Mouse (Mus musculus): ENCODE data around the gene Fkrp. TPM values are rescaled to one million over a fixed set of nuclear protein-coding genes. Genes with fewer than 3 reads are reported as not detected.

The Fkrp gene
- total and polyA plus RNA-seq, 2 experiments from 2014 or later: 37.8 to 54.6 TPM

DNA sequence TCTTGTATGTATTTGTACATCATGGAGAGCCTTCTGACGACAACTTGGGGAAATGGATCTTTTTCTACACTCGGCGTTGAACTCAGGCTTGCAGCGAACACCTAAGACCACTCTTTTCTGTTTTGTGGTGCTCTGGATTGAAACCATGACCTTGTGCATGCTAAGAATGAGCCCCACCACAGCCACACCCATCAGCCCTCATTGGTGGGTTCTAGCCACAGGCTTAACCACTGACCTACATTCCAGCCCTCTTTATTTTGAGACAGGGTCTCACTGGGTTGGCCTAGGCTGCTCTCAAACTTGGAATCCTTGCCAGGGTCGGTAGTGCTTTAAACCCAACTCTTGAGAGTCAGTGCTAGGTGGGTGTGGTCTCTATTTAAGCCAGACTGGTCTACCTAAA lies 21.6 kb downstream of the Fkrp start:
- 93% methylated on average over 5 of the region's 5 CpGs for WGBS
- H3K27me3 ChIP-seq (ENCODE audit: insufficient read depth, low read length): no peaks in the 10 kb centered on the region
- H3K9me3 ChIP-seq (ENCODE audit: low read length): no peaks in the 10 kb centered on the region
- H3K36me3 ChIP-seq (ENCODE audit: insufficient read depth): no peaks in the 10 kb centered on the region
- H3K9ac ChIP-seq: no peak overlapping the region
- H3K4me2 ChIP-seq (ENCODE audit: low read depth): no peak overlapping the region
- DNase-seq (no peak), ATAC-seq (no peak)
- TF ChIP-seq CTCF (IDR thresholded peaks at IDR 0.05; ENCODE audit: low read depth): no peak
- no peak overlapping the region for H3K4me3 ChIP-seq (ENCODE audit: low read depth, low read length)
- no peak overlapping the region for H3K27ac ChIP-seq (ENCODE audit: low read depth, low read length)
- H3K4me1 ChIP-seq (ENCODE audit: insufficient read depth): no peaks in the 10 kb centered on the region

DNA sequence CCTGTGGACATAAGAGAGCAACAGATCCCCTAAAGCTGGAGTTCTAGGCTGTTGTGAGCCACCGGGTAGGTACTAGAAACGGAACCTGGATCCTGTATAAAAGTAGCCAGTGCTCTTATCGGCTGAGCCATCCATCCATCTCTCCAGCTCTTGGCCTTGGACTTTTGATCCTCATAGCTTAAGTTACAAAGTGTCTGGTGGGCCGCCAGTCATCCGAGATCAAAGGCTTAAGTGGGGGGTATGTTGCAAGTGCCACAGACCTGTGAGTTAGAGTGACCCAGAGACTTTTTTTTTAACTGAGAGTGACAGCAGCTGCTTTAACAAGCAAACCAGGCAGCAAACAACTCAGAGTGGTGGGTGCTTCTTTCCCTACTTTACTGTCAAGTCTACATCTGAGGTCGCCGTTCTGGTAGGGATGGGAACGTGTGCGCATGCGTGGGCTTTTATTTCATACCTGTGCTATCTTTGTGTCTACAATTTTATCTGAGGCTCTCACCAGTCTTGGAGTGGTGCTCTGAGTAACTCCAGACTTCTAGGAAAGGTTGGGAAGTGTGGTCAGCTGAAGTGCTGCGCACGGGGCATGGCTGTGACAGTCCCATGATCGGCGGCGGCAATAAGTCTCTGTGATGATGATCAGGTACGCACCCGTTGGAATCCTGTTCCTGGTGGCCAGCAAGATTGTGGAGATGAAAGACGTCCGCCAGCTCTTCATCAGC lies 23.4 kb downstream of the Fkrp start:
- no peak for ATAC-seq
- TF ChIP-seq CTCF (IDR thresholded peaks at IDR 0.05; ENCODE audit: low read depth): no peak
- 95% methylated on average over 19 of the region's 19 CpGs for WGBS
- no peaks in the 10 kb centered on the region for H3K36me3 ChIP-seq (ENCODE audit: insufficient read depth)
- H3K27ac ChIP-seq (ENCODE audit: low read depth, low read length): no peak overlapping the region
- no peaks in the 10 kb centered on the region for H3K9me3 ChIP-seq (ENCODE audit: low read length)
- H3K4me3 ChIP-seq (ENCODE audit: low read depth, low read length): no peak overlapping the region
- no peak for DNase-seq
- H3K4me1 ChIP-seq (ENCODE audit: insufficient read depth): no peaks in the 10 kb centered on the region
- H3K27me3 ChIP-seq (ENCODE audit: insufficient read depth, low read length): no peaks in the 10 kb centered on the region
- H3K9ac ChIP-seq: no peak overlapping the region
- no peak overlapping the region for H3K4me2 ChIP-seq (ENCODE audit: low read depth)

DNA sequence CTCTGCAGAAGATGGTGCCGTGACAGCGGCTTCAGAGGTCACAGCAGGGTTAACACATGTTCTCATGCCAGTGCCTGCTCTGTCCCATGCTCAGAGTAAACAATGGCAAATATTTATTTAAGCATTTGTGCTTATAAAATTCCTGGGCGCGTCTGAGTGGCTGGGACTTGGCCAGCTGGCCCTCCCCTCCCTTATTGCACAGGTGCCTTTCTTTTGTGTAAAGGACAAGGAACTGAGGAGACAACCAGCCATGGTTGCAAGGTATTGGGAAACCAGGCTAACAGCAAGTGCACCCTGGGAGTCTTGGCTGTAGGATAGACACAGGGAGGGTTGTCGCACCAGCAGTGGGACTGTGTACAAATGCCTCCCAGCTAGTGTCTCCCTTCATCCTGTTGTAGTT lies 24.2 kb downstream of the Fkrp start:
- H3K27ac ChIP-seq (ENCODE audit: low read depth, low read length): no peak overlapping the region
- no peaks in the 10 kb centered on the region for H3K4me1 ChIP-seq (ENCODE audit: insufficient read depth)
- no peaks in the 10 kb centered on the region for H3K9me3 ChIP-seq (ENCODE audit: low read length)
- ATAC-seq (no peak), DNase-seq (no peak)
- no peaks in the 10 kb centered on the region for H3K27me3 ChIP-seq (ENCODE audit: insufficient read depth, low read length)
- WGBS: 81% methylated on average over 5 of the region's 5 CpGs
- no peaks in the 10 kb centered on the region for H3K36me3 ChIP-seq (ENCODE audit: insufficient read depth)
- TF ChIP-seq CTCF (IDR thresholded peaks at IDR 0.05; ENCODE audit: low read depth): no peak
- no peak overlapping the region for H3K4me2 ChIP-seq (ENCODE audit: low read depth)
- no peak overlapping the region for H3K4me3 ChIP-seq (ENCODE audit: low read depth, low read length)
- no peak overlapping the region for H3K9ac ChIP-seq

DNA sequence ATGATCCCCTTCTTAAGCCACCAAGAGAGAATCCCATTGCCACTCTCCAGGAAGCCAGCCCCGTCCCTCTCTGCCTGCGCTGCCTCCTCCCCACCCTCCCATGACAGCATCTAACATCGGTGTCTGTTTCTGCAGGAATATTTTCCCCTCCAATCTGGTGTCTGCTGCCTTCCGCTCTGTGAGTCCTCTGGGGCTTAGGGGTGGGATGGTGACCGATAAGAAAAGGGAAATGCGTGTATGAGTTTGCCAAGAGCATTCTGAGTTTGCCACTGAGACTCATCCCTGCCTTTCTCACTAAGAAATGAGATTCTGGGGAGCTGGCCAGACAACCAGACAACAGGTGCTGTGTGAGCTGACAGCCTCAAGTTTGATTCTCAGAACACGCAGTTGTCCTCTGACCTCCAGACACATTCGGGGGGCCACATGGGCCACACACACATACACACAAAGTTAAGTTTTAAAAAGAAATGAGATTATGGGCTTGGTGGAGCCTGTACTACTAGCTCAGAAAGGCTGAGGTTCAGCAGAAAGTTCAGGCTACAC lies 30.9 kb downstream of the Fkrp start:
- WGBS: 87% methylated on average over 8 of the region's 8 CpGs
- H3K9ac ChIP-seq: no peak overlapping the region
- peaks cover 3% of the 10 kb centered on the region for H3K27me3 ChIP-seq (ENCODE audit: insufficient read depth, low read length)

DNA sequence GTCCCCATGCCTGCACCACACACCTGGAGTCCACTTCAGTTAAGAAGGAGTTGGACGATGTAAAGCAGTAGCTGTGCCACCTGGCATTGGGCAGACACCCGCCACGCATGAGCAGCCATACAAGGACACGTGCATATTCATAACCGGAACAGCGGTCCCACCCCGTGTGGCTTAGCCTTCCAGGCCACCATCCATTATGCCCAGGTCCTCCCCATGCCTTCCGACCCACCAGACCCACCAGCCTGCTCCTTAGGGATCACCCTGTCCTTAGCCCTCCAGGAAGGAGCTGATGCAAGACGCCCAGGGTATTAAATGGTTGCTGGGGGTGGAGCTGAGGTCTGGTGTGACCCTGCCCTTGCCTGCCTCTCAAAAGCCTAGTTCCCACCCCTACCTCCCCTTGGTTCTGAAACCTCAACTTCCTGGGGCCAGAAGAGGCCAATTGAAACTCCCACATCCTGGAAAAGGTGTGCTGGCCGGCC lies 32.0 kb downstream of the Fkrp start:
- Histone ChIP-seq H3K4me3 (ENCODE audit: low read depth, low read length) (no peak overlapping the region), H3K4me1 (ENCODE audit: insufficient read depth) (no peaks in the 10 kb centered on the region; the same call in 1 of the 2 replicates), H3K27ac (ENCODE audit: low read depth, low read length) (no peak overlapping the region), H3K9me3 (ENCODE audit: low read length) (no peaks in the 10 kb centered on the region), H3K9ac (no peak overlapping the region), H3K4me2 (ENCODE audit: low read depth) (no peak overlapping the region), H3K27me3 (ENCODE audit: insufficient read depth, low read length) (peaks cover 3% of the 10 kb centered on the region), H3K36me3 (ENCODE audit: insufficient read depth) (no peaks in the 10 kb centered on the region)
- no peak for TF ChIP-seq CTCF (IDR thresholded peaks at IDR 0.05; ENCODE audit: low read depth)
- 71% methylated on average over 10 of the region's 10 CpGs for WGBS
- ATAC-seq: no peak
- DNase-seq: no peak

More for the DNA sequence above, 30.9 kb downstream of the Fkrp start:
- Histone ChIP-seq H3K27ac (ENCODE audit: low read depth, low read length) (no peak overlapping the region), H3K36me3 (ENCODE audit: insufficient read depth) (no peaks in the 10 kb centered on the region), H3K4me3 (ENCODE audit: low read depth, low read length) (no peak overlapping the region), H3K4me1 (ENCODE audit: insufficient read depth) (no peaks in the 10 kb centered on the region; the same call in 1 of the 2 replicates), H3K4me2 (ENCODE audit: low read depth) (no peak overlapping the region), H3K9me3 (ENCODE audit: low read length) (no peaks in the 10 kb centered on the region)
- no peak for TF ChIP-seq CTCF (IDR thresholded peaks at IDR 0.05; ENCODE audit: low read depth)
- DNase-seq (no peak), ATAC-seq (no peak)

DNA sequence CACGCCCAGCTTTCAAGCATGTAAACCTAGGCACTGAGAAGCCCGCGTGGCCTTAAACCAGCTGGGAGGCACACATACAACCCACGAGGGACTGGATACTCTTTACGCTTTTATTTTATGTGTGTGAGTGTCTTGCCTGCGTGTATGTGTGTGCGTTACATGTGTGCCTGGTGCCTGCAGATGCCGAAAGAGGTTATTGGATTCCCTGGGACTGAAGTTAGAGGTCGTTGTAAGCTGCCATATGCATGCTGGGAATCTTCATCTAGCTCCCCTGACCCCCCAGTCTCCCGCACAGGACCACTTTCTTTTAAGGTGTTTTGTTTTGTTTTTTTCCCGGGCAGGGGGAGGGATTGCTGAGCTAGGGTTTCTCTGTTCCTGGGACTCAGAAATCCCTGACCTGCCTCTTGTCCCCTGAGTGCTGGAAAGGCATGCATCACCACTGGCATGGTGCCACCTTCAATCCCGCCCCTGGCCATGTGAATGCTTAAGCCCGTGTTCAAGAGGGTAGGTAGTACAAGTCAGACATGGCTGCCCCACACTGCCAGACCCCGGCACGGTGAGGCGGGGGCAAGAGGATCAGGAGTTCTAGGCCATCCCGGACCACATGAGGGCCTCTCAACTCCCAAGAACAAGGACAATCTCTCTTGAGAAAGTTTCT lies 32.6 kb downstream of the Fkrp start:
- ATAC-seq (no peak), DNase-seq (no peak)
- no peak overlapping the region for H3K27ac ChIP-seq (ENCODE audit: low read depth, low read length)
- no peak for TF ChIP-seq CTCF (IDR thresholded peaks at IDR 0.05; ENCODE audit: low read depth)
- H3K4me1 ChIP-seq (ENCODE audit: insufficient read depth): no peaks in the 10 kb centered on the region; the same call in 1 of the 2 replicates
- no peaks in the 10 kb centered on the region for H3K9me3 ChIP-seq (ENCODE audit: low read length)
- H3K9ac ChIP-seq: no peak overlapping the region
- no peaks in the 10 kb centered on the region for H3K36me3 ChIP-seq (ENCODE audit: insufficient read depth)
- no peak overlapping the region for H3K4me3 ChIP-seq (ENCODE audit: low read depth, low read length)
- no peak overlapping the region for H3K4me2 ChIP-seq (ENCODE audit: low read depth)
- 41% methylated on average over 17 of the region's 17 CpGs for WGBS
- peaks cover 3% of the 10 kb centered on the region for H3K27me3 ChIP-seq (ENCODE audit: insufficient read depth, low read length)

DNA sequence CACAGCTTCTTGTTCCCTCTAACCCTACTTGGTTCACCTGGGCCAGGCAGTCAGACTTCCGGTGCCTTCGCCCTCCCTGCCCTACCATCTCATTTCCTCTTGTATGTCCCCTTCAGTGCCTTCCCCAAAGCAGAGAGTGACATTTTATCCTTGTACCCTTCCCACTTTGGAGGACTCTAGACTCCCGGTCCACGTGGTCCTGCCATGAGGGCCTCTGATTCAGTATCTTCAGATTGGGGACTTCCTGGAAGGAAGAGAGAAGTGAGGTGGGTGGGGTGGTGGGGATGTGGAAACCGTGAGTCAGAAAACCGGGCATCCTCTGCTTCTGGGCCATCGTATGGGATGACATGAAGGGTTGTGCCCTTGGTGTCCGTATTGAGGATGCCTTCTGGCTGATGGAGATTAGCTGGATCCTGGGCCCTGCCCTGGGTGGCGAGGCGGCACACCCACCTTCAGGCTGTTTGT lies 33.3 kb downstream of the Fkrp start:
- Histone ChIP-seq H3K4me3 (ENCODE audit: low read depth, low read length) (no peak overlapping the region), H3K36me3 (ENCODE audit: insufficient read depth) (no peaks in the 10 kb centered on the region), H3K9me3 (ENCODE audit: low read length) (no peaks in the 10 kb centered on the region), H3K4me1 (ENCODE audit: insufficient read depth) (no peaks in the 10 kb centered on the region; the same call in 1 of the 2 replicates), H3K27me3 (ENCODE audit: insufficient read depth, low read length) (peaks cover 3% of the 10 kb centered on the region), H3K9ac (no peak overlapping the region), H3K27ac (ENCODE audit: low read depth, low read length) (no peak overlapping the region), H3K4me2 (ENCODE audit: low read depth) (peak overlapping the region; percentile 83; the same call in 1 of the 2 replicates)
- WGBS: 33% methylated on average over 10 of the region's 10 CpGs
- DNase-seq (no peak), ATAC-seq (no peak)
- no peak for TF ChIP-seq CTCF (IDR thresholded peaks at IDR 0.05; ENCODE audit: low read depth)

Data from forebrain, postnatal 0 days (tissue).